Mouse (Mus musculus): ENCODE results near the gene Tnfaip8l1.

- TF ChIP-seq CTCF (IDR thresholded peaks at IDR 0.05 in 2 of 3, conservative IDR thresholded peaks at IDR 0.05 in 1 of 3; ENCODE audit: control insufficient read depth in 1 of 3, insufficient read depth in 1 of 3, low read depth in 2 of 3, low read length in 3 of 3, poor library complexity in 1 of 3, severe bottlenecking in 1 of 3) (no peak), MAFK (IDR thresholded peaks at IDR 0.05; ENCODE audit: borderline replicate concordance, low read depth, low read length) (no peak), NELFE (IDR thresholded peaks at IDR 0.05; ENCODE audit: low read depth, low read length) (no peak), EP300 (IDR thresholded peaks at IDR 0.05; ENCODE audit: low read depth in 1 of 2, low read length in 2 of 2) (no peak), USF1 (IDR thresholded peaks at IDR 0.05; ENCODE audit: low read depth, low read length) (no peak)
Observed at GRCm38 (mm10) chr17:56202476-56202875, 40.2 kb downstream of the Tnfaip8l1 start.
